Mouse (Mus musculus) neural tube, embryonic 15.5 days (tissue): ENCODE data around the gene Spaca3. TPM values are rescaled to one million over a fixed set of nuclear protein-coding genes. Genes with fewer than 3 reads are reported as not detected.

Experiments used
- ATAC-seq: fragments of 200-750 bp; cut with Nextera tagmentation; 2 replicates; pipeline ENCODE4 v1.8.0; 2017; ENCODE audit warnings: mild to moderate bottlenecking, moderate TSS enrichment, moderate library complexity; ENCODE audit not compliant: low FRiP score
- H3K27ac ChIP-seq: fragments of 300-500 bp; sonication (generic); replicated peaks from 2 replicates; pipeline ENCODE4 v1.5.1; 2015; ENCODE audit warnings: mild to moderate bottlenecking, inconsistent platforms
- H3K27me3 ChIP-seq: fragments of 300-500 bp; sonication (generic); replicated peaks from 2 replicates; pipeline ENCODE4 v1.6.1; 2015; ENCODE audit warnings: inconsistent platforms
- H3K36me3 ChIP-seq: fragments of 300-500 bp; sonication (generic); 2 replicates; pipeline ENCODE4 v1.6.1; 2015; ENCODE audit warnings: inconsistent platforms
- H3K4me1 ChIP-seq: fragments of 300-500 bp; sonication (generic); 2 replicates; pipeline ENCODE4 v1.6.1; 2015; ENCODE audit warnings: inconsistent platforms
- H3K4me2 ChIP-seq: fragments of 300-500 bp; sonication (generic); 2 replicates; pipeline ENCODE4 v1.6.1; 2015; ENCODE audit warnings: inconsistent platforms, mild to moderate bottlenecking, moderate library complexity
- H3K4me3 ChIP-seq: fragments of 300-500 bp; sonication (generic); replicated peaks from 2 replicates; pipeline ENCODE4 v1.5.1; 2015; ENCODE audit warnings: mild to moderate bottlenecking, inconsistent platforms
- H3K9ac ChIP-seq: fragments of 300-500 bp; sonication (generic); replicated peaks from 2 replicates; pipeline ENCODE4 v1.6.1; 2015; ENCODE audit warnings: mild to moderate bottlenecking, inconsistent platforms
- H3K9me3 ChIP-seq: fragments of 300-500 bp; sonication (generic); replicated peaks from 2 replicates; pipeline ENCODE4 v1.6.1; 2016; ENCODE audit warnings: inconsistent platforms
- WGBS: fragments of 180-500 bp; shearing (Covaris S2); methylation state at CpG from one replicate; pipeline ENCODE4 v1.1.7; 2015; ENCODE audit warnings: mixed read lengths; 5-methylcytosine and 5-hydroxymethylcytosine counted together
- polyA plus RNA-seq: library from polyadenylated mRNA; unstranded; fragments of >200 nt; fragmentation: Nextera tagmentation; extraction: Ambion mirVana; gene quantifications from 2 replicates; pipeline ENCODE4 v1.2.1, GENCODE M21; 2015

Gene Spaca3
- polyA plus RNA-seq, 1 experiment from 2014 or later: not detected

GRCm38 (mm10) chr11:80838724-80839123 lies 19.4 kb upstream of the Spaca3 start:
- H3K4me1 ChIP-seq: no peaks in the 10 kb centered on the region
- H3K4me3 ChIP-seq: no peak overlapping the region
- WGBS: 77% methylated on average over 1 of the region's 1 CpGs
- no peak overlapping the region for H3K4me2 ChIP-seq
- H3K27me3 ChIP-seq: no peaks in the 10 kb centered on the region
- ATAC-seq: no peak
- H3K36me3 ChIP-seq: no peaks in the 10 kb centered on the region
- H3K9me3 ChIP-seq: no peaks in the 10 kb centered on the region
- H3K9ac ChIP-seq: no peak overlapping the region
- H3K27ac ChIP-seq: no peak overlapping the region

GRCm38 (mm10) chr11:80843435-80843834 lies 14.7 kb upstream of the Spaca3 start:
- Histone ChIP-seq H3K36me3 (no peaks in the 10 kb centered on the region), H3K9me3 (no peaks in the 10 kb centered on the region), H3K4me3 (no peak overlapping the region), H3K27me3 (no peaks in the 10 kb centered on the region), H3K4me1 (no peaks in the 10 kb centered on the region), H3K9ac (no peak overlapping the region), H3K4me2 (no peak overlapping the region), H3K27ac (no peak overlapping the region)
- 84% methylated on average over 2 of the region's 2 CpGs for WGBS
- ATAC-seq: no peak

- no peak overlapping the region for H3K4me3 ChIP-seq
- ATAC-seq: no peak
- no peaks in the 10 kb centered on the region for H3K36me3 ChIP-seq
- H3K9me3 ChIP-seq: no peaks in the 10 kb centered on the region
- H3K27ac ChIP-seq: no peak overlapping the region
- H3K4me1 ChIP-seq: no peaks in the 10 kb centered on the region
- no peaks in the 10 kb centered on the region for H3K27me3 ChIP-seq
- no peak overlapping the region for H3K4me2 ChIP-seq
- no peak overlapping the region for H3K9ac ChIP-seq
- WGBS: 48% methylated on average over 7 of the region's 7 CpGs
Observed at GRCm38 (mm10) chr11:80845486-80845885, 12.7 kb upstream of the Spaca3 start.

GRCm38 (mm10) chr11:80846115-80846514 lies 12.1 kb upstream of the Spaca3 start:
- ATAC-seq: no peak
- H3K27me3 ChIP-seq: no peaks in the 10 kb centered on the region
- H3K9me3 ChIP-seq: no peaks in the 10 kb centered on the region
- WGBS: 54% methylated on average over 3 of the region's 3 CpGs
- no peaks in the 10 kb centered on the region for H3K36me3 ChIP-seq
- no peak overlapping the region for H3K4me3 ChIP-seq
- no peaks in the 10 kb centered on the region for H3K4me1 ChIP-seq
- no peak overlapping the region for H3K4me2 ChIP-seq
- H3K27ac ChIP-seq: no peak overlapping the region
- no peak overlapping the region for H3K9ac ChIP-seq

- no peaks in the 10 kb centered on the region for H3K27me3 ChIP-seq
- H3K4me2 ChIP-seq: no peak overlapping the region
- H3K36me3 ChIP-seq: no peaks in the 10 kb centered on the region
- 51% methylated on average over 5 of the region's 5 CpGs for WGBS
- H3K27ac ChIP-seq: no peak overlapping the region
- peaks cover 6% of the 10 kb centered on the region for H3K4me1 ChIP-seq
- no peak overlapping the region for H3K9ac ChIP-seq
- no peak overlapping the region for H3K4me3 ChIP-seq
- no peaks in the 10 kb centered on the region for H3K9me3 ChIP-seq
- ATAC-seq: no peak
Observed at GRCm38 (mm10) chr11:80848131-80848530, 10.0 kb upstream of the Spaca3 start.

- WGBS: 52% methylated on average over 5 of the region's 5 CpGs
- no peak for ATAC-seq
- H3K4me3 ChIP-seq: no peak overlapping the region
- no peaks in the 10 kb centered on the region for H3K36me3 ChIP-seq
- no peaks in the 10 kb centered on the region for H3K9me3 ChIP-seq
- H3K9ac ChIP-seq: no peak overlapping the region
- peaks cover 13% of the 10 kb centered on the region for H3K4me1 ChIP-seq
- H3K4me2 ChIP-seq: no peak overlapping the region
- no peaks in the 10 kb centered on the region for H3K27me3 ChIP-seq
- no peak overlapping the region for H3K27ac ChIP-seq
Observed at GRCm38 (mm10) chr11:80851859-80852258, 6.3 kb upstream of the Spaca3 start.

GRCm38 (mm10) chr11:80853014-80853413 lies 5.2 kb upstream of the Spaca3 start:
- H3K27me3 ChIP-seq: no peaks in the 10 kb centered on the region
- WGBS: 38% methylated on average over 3 of the region's 3 CpGs
- H3K36me3 ChIP-seq: no peaks in the 10 kb centered on the region
- H3K4me2 ChIP-seq: no peak overlapping the region
- no peak overlapping the region for H3K27ac ChIP-seq
- H3K4me1 ChIP-seq: peaks cover 13% of the 10 kb centered on the region
- no peak overlapping the region for H3K4me3 ChIP-seq
- no peak; the same call in 1 of the 2 replicates for ATAC-seq
- no peaks in the 10 kb centered on the region for H3K9me3 ChIP-seq
- H3K9ac ChIP-seq: no peak overlapping the region

GRCm38 (mm10) chr11:80854430-80854829 lies 3.7 kb upstream of the Spaca3 start:
- WGBS: 86% methylated on average over 11 of the region's 11 CpGs
- no peak overlapping the region for H3K4me3 ChIP-seq
- H3K9ac ChIP-seq: no peak overlapping the region

GRCm38 (mm10) chr11:80854908-80855307 lies 3.3 kb upstream of the Spaca3 start:
- no peak for ATAC-seq
- no peaks in the 10 kb centered on the region for H3K27me3 ChIP-seq
- H3K9ac ChIP-seq: no peak overlapping the region
- no peaks in the 10 kb centered on the region for H3K9me3 ChIP-seq
- H3K4me3 ChIP-seq: no peak overlapping the region
- WGBS: 43% methylated on average over 7 of the region's 7 CpGs
- no peak overlapping the region for H3K4me2 ChIP-seq
- peaks cover 13% of the 10 kb centered on the region for H3K4me1 ChIP-seq
- no peak overlapping the region for H3K27ac ChIP-seq
- no peaks in the 10 kb centered on the region for H3K36me3 ChIP-seq

More at GRCm38 (mm10) chr11:80854430-80854829, 3.7 kb upstream of the Spaca3 start:
- ATAC-seq: no peak
- Histone ChIP-seq H3K27ac (no peak overlapping the region), H3K9me3 (no peaks in the 10 kb centered on the region), H3K36me3 (no peaks in the 10 kb centered on the region), H3K4me2 (no peak overlapping the region), H3K27me3 (no peaks in the 10 kb centered on the region), H3K4me1 (peaks cover 13% of the 10 kb centered on the region)

GRCm38 (mm10) chr11:80856827-80857226 lies 1.3 kb upstream of the Spaca3 start:
- no peak for ATAC-seq
- WGBS: 92% methylated on average over 2 of the region's 2 CpGs

GRCm38 (mm10) chr11:80862941-80863340 lies 4.8 kb downstream of the Spaca3 start:
- Histone ChIP-seq H3K4me1 (no peaks in the 10 kb centered on the region), H3K9me3 (no peaks in the 10 kb centered on the region), H3K9ac (no peak overlapping the region), H3K4me2 (no peak overlapping the region), H3K4me3 (no peak overlapping the region), H3K27me3 (no peaks in the 10 kb centered on the region), H3K27ac (no peak overlapping the region), H3K36me3 (no peaks in the 10 kb centered on the region)
- WGBS: 91% methylated on average over 7 of the region's 7 CpGs
- ATAC-seq: no peak

More at GRCm38 (mm10) chr11:80856827-80857226, 1.3 kb upstream of the Spaca3 start:
- H3K27me3 ChIP-seq: no peaks in the 10 kb centered on the region
- no peaks in the 10 kb centered on the region for H3K36me3 ChIP-seq
- H3K4me2 ChIP-seq: no peak overlapping the region
- peaks cover 13% of the 10 kb centered on the region for H3K4me1 ChIP-seq
- H3K9ac ChIP-seq: no peak overlapping the region
- no peak overlapping the region for H3K4me3 ChIP-seq
- no peak overlapping the region for H3K27ac ChIP-seq
- H3K9me3 ChIP-seq: no peaks in the 10 kb centered on the region

- Histone ChIP-seq H3K27me3 (no peaks in the 10 kb centered on the region), H3K4me2 (no peak overlapping the region), H3K4me3 (no peak overlapping the region), H3K9ac (no peak overlapping the region), H3K36me3 (no peaks in the 10 kb centered on the region), H3K4me1 (peaks cover 6% of the 10 kb centered on the region; the same call in 1 of the 2 replicates), H3K9me3 (no peaks in the 10 kb centered on the region), H3K27ac (no peak overlapping the region)
- no peak for ATAC-seq
- 92% methylated on average over 1 of the region's 1 CpGs for WGBS
Observed at GRCm38 (mm10) chr11:80868039-80868438, 9.9 kb downstream of the Spaca3 start.
